Mouse (Mus musculus) liver (tissue): ENCODE measurements at regions not wholly inside any gene's neighbourhood (a gene's known extent, or its start where the extent isn't known, plus 50 kb on each side); places are given as distances from the start of the nearest gene placed in this dataset.

Source experiments
- DNase-seq: peaks from one replicate; pipeline ENCODE4 v3.0.0-alpha.2; 2020; ENCODE audit warnings: mixed read lengths

DNA sequence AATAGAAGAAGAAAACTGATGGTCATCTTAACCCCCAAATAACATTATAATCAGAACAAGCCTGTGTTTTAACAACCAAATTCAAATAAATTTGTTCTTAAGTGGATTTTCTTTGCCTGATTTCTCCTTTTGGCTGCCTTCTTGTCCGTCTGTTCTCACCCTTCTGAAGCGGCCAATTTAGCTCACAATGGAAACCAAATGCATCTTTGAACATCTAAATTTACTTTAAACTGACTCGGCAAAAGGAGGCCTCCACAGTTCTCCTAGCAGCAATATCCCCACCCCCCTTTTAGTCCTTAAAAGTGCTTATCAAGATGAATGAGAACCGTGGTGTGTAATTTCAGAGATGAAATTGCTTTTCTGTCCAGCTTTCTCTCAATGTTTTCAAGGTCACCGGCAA, 389.6 kb upstream of the Adamts16 start:
- DNase-seq = no peak

DNA sequence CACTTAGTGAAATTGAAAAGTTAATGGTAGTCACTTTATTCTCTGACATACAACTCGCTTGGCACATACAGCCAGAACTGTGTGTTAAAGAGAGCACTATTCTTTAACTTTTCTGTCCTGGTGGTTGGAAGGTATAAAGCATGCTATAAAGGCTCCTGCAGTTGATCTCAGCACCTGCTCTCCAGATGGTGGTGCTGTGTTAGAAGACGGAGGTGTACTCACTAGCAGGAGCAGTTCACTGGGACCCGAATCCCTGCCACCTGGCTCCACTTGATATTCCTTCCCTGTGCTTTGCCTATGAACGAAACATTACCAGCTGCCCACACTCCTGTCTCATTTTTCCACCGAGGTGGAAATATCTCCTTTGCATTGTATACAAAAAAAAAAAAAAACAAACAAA, 373.2 kb upstream of the Adamts16 start:
- DNase-seq = no peak

DNA sequence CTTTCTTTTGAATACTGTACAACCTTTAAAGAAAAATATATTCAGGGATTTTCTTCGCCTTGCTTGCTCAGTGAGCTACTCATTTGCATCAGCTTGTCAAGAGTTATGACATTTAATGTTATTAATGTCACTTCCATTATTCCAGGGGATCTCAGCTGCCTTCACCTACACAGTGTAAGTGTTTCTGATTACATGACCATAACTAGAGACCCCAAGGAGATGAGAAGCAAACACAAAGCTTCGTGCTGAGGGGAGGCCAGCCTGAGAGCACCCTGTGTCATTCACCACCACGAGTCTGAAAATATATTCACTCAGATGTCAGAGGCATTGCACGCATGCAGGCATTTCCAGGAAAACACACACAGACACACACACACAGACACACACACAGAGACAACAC, 369.8 kb upstream of the Adamts16 start:
- DNase-seq = no peak

DNA sequence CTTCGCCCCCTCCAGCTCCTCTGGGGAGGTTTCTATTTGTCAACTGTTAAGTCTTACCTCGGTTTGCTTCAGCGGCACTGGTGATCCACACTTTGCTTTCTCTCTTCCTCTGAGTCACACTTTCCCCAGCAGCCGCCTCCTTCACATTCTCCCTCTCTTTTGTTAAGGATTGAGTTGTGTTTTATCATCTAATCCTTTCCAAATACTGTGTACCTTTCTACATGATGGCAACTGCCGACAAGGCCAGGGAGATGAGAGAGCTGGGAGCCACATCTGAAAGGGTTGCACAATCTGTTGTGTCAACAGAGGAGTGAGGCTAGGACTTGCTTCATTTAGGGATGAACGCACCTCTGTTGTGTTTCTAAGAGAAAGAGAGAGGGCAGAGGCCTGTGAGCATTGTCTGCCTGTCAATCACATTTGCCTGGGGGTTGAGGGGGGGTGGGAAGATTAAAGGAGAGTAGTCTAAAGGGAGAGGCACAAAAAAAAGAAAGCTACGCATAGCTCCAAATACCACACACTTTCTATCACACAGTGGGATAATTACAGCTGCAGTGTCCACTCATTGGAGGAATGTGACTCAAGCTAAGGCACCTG, 369.1 kb upstream of the Adamts16 start:
- DNase-seq = peak; percentile 4

DNA sequence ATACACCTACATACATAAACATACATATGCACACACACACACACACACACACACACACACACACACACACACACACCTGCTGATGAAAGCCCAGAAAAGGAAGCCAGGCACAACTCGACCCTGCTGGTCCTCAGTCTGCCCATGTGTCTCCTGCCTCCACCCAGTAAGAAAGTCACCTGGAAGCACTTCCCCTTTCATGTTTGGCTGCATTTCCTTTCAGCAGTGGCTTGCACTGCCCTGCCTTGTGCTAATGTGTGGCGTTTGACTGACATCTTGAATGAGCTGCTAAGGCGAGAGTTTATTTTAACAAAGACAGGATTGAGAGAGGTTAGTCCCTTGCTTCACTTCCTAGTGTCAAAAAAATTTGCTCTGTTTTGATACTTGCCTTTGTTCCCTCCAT, 364.1 kb upstream of the Adamts16 start:
- no peak for DNase-seq

DNA sequence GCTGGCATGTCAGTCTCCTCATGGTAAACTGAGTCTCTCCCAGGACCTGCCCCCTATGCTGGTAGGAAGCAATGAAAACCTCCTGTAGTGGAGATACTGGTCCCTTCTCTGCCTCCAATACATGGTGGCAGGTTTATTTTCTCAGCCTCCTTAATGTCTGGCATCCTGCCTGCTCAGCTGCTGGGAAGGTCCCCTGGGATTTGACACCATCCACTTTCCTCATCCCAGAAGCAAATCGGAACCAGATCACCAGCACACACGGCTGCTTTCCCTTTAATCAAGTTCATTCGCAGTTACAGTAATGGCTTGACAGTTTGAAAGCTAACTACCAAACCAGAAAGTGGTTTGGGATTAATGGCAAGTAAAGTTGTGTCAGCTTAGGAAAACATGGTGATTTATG, 359.0 kb upstream of the Adamts16 start:
- DNase-seq = no peak

DNA sequence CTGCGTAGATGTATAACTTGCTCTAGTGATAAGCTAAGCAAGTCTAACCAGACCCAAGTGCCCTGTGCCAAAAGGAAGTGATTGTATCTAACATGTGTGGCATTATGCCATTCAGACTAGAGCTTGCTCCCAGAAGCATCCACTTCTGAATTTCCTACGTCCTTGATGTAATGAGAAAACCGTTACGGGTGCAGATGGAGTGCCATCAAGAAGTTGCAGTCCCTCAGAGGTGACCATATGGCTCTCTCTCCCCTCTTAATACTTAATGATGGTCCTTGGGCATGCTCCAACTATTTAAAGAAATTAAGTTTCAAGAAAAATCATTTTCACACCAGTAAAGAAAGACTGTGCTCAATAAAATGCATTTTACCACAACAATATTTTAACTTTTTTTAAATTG, 354.1 kb upstream of the Adamts16 start:
- DNase-seq = no peak

DNA sequence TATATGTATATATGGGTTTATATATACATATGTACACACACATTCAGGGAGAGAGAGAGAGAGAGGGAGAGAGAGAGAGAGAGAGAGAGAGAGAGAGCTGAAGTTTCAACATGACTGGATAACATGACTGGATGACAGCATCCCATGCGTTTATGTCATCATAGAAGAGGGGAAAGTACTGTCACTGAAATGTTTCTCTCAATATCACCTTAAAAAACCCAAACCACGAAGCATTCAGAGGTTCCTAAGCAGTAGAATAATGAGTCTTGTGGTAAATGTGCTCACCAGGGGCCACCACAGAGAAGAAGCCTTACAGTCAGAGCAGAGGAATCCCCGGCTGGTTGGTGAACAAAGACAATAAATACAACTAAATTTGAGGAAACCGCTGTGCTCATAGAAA, 342.9 kb upstream of the Adamts16 start:
- DNase-seq = no peak

DNA sequence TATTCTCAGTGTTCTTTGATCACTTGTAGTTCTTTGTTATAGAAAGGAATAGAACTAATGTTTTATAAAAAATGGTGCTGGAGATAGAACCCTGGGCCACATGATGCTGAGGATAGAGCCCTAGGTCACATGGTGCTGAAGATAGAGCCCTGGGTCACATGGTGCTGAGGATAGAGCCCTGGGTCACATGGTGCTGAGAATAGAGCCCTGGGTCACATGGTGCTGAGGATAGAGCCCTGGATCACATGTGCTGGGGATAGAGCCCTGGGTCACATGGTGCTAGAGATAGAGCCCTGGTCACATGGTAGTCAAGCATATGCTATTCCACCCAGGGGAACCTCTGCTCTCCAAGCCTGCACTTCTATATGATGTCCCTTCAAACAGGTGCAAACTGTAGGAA, 337.5 kb upstream of the Adamts16 start:
- DNase-seq = no peak

DNA sequence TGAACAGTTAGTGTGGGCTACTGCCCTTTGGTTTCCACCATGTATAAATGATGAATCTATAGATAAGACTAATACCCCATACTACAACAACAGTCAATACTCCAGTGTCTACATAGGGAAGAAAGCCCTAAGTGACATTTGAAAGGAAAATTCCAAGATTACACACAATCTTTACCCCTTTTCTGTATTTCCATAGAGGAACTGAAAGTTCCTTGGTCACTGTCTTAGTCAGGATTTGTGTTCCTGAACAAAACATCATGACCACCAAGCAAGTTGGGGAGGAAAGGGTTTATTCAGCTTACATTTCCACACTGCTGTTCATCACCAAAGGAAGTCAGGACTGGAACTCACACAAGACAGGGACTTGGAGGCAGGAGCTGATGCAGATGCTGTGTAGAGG, 332.7 kb upstream of the Adamts16 start:
- DNase-seq = no peak

DNA sequence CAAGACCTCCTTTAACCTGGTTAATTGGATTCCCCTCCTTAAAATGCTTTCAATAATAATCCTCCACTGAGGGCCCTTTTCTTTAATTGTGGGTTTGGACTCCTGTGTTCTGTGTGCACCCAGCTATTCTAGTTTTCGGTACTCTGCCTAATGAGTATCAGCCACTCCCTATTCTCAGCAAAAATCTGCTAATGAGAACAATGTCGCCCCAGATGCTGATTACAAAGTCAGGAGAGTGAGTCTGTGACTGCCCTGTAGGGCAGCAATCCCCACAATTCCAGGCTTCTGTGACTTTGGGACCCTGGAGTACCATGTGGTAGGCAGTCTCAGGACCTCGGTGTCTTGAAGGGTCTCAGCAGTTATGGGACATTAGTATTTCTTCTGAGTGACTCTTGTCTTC, 324.6 kb upstream of the Adamts16 start:
- no peak for DNase-seq

DNA sequence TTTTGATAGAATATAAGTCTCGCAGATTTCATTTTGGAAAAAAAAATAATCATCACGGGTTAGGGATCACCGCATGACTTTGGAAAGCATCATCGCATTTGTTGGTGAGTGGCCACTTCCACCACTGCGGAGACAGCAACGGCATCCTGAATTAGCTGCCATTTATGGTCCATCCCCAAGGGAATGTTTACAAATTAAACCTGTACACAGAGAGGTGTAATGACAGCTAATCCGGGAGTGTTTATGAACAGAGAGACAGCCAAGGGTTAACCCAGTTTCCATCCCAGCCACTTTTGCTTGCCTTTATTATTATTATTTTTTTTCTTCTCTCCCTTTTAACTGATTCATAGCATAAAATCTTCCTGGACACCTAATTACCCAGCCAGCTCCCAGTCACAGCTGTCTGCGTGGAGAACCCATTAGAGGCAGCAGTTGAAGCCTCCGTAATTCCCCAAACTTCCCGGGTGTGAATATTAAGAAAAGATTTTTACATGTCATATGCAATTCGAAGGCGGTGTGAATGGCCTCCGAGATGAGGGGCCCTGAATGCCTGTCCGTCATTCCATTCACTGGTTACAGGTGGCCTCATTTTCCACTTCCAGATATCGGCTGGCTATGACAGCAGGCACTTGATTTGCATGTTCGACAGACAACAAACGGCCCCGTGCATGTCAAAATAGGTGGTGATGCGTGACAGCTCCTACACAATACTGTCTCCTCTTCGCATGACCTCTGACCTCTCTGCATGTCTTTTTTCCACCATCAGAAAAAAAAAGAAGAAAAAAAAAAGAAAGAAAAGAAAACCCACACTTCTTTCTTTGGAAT, 323.7 kb upstream of the Adamts16 start:
- DNase-seq = no peak

DNA sequence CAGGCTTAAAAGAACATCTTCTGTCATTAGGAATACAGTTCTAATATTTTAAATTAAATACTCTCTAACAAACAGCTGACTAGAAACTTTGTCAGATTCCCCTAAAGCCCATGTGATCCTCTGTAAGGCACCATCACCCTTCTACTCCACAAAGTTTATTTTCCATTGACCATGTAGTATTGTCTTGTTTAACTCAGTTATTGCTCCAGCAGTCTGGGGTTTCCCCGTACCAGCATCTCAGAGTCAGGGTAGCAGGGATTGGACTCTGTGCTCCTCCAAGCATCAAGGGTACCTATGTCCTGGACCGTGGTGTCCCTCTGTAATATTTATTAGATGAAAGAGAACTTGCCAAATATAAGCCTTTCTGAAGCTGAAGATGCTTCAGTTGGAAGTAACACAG, 322.4 kb upstream of the Adamts16 start:
- no peak for DNase-seq

DNA sequence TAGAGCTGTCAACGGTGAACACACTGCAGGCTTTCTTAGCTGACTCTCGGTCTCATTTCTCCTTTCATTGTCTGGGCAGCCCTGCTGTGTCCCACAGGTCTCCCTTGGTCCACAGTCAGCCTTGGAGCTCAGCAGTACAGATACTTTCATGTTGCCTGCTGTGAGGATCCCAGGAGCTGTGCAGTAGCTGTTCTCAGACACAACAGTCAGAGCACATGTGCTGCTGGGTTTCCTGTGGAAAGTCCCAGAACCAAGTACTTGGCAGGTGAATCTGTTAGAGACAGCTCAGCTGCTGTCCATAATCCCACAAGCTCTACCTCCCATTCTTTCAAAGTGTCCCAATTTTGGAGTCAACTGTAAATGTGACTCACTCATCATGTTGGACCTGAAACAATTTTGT, 321.3 kb upstream of the Adamts16 start:
- DNase-seq = no peak

DNA sequence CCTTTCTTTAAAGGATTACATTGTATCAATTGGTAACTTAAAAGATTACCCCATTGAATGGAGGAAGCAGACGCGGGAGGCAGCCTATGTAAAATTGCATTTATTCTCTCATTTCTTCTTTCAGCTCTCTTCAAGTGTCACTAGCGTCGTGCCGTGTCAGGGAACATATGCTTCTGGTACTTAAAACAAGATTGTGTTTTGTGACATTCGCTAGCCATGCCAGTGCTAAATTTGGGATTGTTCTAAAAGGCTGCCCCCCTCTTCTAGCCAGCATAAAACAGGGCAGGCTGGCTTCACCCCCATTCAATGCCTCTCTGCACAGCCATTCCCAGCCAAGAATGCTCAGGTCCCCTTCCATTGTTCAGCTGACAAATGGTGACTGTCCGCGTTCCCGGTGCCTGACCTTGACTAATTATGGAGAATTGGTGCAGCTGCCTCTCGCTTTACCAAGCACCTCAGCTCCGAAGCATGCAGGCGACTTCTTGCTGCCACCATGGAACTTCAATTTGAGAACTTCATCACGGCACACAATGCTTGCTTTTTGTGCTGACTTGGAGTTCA, 316.8 kb upstream of the Adamts16 start:
- DNase-seq = no peak

DNA sequence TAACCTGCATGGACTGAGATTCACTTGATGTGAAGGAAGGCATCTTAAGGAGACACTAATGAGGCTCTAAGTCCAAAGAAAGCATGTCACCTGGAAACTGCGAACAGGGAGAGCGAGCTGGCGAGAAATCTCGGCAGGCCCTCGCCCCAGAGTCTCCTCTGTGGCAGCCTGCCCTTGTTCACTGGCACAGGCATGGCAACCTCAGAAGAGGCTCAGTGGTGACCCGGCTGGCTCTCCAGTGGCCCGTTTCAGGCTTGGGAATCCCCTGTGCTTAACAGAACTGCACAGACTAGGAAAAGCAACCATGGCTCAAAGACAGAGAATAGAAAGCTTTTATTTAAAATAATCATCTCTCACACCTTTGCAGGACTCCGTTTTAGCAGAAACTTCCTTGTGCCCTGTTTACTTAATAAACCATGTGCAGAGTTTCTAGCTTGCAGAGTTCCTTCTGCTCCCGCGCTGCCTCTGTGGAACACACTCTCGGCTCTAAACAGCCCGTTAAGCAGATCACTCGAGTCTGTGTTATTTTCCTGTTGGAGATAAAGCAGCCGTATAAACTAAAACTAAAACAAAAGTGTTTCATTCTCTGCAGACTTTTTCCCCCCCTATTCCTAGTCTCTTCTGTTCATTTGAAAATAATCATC, 316.2 kb upstream of the Adamts16 start:
- no peak for DNase-seq

DNA sequence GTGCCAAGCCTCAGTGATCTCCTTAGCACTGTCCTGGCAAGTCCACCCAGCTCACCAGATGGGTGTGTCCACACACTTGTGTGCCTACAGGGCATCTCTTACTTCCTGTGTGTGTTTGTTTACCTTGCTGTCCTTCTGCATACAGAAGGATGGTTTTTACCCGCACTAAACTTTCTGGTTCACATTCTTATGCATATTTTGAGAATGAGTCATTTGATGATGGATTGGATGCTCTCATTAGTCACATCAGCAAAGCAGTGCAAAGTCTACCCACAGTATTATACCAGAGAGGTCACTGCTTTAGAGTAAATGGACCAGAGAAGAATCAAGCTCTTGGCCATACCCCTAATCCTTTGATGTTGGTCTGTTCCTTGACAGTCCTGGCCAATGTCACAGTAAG, 308.5 kb upstream of the Adamts16 start:
- DNase-seq = no peak

DNA sequence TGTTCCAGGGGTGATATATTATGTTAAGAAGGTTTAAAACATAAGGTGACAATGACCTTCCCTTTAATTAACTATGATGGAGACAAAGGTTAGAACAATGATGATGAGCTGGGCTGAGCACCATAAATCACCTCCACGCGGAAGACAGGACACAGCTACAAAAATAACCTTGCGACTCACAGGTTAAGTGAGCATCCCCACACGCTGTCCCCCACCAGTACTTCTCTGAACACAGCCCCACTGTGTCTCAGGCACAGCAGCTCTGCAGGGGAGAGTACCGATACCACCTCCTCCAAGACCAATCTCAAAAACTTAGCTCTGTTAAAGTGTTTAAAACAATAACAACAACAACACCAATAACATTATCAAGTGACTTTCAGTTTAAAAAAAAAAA, 307.7 kb upstream of the Adamts16 start:
- no peak for DNase-seq

DNA sequence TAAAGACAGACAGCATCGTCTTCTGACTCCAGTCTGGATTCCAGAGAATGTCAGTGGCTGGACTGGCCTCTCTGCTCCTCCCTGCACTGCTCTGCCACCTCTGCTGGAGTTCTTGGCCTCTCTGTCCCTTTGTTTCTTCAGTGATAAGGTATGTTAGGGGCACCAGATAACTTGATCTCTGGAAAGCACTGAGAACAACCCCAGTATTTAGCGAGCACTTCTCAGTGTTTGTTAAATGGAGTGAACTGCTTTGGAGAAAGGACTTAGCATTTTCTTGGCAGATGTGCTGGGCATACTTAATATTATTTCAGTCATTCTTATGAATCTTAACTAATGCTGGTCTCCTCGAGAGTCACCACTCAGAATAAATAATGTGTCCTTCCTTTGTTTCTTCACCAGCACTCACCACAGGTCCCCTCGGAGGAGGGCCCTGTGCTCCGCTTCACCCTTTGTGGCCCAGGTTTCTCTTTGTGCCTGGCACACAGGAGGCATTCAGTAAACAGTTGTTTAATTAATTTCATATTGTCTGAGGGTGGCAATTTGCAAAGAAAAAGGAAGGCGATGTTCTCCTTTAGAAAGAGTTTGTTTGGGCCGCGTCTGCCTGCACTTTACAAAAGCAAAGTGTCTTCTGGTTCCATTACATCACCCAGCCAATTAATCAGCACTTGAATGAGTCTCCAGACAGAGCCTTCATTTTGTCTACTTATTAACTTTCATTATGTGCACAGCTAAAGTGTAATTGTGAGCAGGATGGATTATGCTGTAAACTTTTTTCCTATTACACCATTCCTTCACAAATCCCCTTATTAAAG, 307.1 kb upstream of the Adamts16 start:
- no peak for DNase-seq

DNA sequence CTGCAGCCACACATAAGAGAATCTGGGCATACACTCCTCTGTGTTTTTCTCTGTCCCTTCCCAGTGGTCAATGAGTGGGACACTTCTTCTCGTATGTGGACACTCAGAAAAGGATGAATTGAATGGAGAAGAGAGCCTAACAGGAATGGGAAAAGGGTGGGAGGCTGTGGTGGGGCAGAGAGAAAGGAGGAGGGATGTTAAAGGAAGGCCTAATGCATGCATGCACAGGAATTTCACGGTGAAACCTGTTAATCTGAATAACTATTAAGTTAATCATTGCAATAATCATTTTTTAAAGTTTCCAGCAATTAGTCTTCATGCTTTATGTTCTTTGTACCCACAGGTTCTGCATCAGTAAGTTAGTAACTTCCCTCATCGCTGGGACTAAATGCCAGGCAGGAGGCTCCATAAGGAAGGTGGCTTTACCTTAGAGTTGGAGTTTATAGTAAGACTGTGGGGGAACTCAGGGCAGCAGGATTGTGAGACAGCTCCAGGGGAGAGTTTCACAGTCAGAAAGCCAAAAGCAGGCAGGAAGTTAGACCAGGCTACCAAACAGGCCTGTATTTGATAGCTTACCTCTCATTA, 305.3 kb upstream of the Adamts16 start:
- no peak for DNase-seq

DNA sequence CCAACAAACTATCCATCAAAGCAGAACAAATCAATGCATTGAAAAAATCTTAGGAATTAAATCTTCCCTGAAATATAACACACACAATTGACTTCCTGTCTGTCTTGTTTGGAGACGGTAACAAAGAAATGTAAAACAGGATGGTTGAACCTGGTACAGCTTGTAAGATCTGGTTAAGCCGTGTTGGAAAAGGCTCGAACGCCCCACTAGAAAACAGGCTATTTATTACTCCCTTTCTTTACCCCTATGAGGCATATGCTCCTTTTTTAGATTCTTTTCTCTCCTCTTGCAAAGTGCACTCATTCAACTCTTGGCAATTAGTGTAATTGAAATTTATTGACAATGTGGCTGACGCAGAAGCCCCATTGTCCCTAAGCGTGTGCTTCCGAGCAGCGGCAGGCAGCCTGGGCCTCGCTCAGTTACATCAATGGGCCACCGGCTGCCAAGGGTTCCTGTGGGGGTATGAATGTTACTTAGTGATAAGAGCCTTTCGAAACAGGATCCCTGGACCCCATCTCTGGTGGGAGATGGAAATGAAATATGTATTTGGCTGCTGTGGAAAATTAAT, 297.2 kb upstream of the Adamts16 start:
- DNase-seq = no peak

DNA sequence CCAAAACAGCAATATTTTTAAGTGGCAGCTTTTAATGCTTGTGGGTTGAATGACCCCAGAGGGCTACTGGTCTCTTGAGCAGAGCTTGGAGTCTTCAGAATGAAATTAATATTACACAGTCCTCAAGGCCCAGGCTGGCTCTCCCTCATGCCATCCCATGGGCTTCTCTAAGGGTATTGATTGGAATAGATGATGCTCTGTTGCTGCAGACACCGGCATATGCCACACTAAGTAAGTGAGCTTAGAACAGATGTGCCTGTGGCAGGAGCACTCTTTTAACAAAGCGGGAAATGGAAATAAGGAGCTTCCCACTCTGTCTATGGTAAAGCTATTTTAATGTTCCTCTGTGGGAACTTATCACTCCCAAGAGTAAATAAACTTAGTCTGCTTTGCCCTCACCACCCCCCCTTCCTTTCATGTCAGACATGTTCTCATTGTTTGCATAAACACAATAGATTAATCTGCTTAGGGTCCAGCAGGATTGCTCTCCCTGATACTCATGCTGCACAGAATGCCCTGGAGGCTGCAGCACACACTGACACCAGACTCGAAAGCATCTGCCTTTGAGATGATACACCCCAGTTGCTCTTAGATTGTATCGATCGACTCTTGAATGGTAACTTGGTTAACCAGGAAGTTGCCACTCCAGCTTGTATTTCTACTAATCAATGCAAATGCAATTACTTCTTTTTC, 294.5 kb upstream of the Adamts16 start:
- DNase-seq = no peak
